Mouse (Mus musculus): ENCODE measurements around the gene Prr13.

The Prr13 gene

GRCm38 (mm10) chr15:102460409-102460808 is 1.6 kb downstream of the Prr13 start:
- no peak for DNase-seq (ENCODE audit: extremely low read depth, low read depth, low spot score)

GRCm38 (mm10) chr15:102460971-102461370 is 2.1 kb downstream of the Prr13 start:
- no peak for DNase-seq (ENCODE audit: extremely low read depth, low read depth, low spot score)

GRCm38 (mm10) chr15:102461430-102462075 is 2.7 kb downstream of the Prr13 start:
- no peak for DNase-seq (ENCODE audit: extremely low read depth, low read depth, low spot score)

GRCm38 (mm10) chr15:102463666-102464065 is 4.8 kb downstream of the Prr13 start:
- no peak for DNase-seq (ENCODE audit: extremely low read depth, low read depth, low spot score)

- DNase-seq (ENCODE audit: extremely low read depth, low read depth, low spot score), result no peak
Observed at GRCm38 (mm10) chr15:102468675-102469370, 10.0 kb downstream of the Prr13 start.

GRCm38 (mm10) chr15:102470183-102470604 is 11.4 kb downstream of the Prr13 start, which contains the start of gene Pcbp2:
Gene Pcbp2, plus strand, starts transcription at chr15:102470539.
- peak; percentile 67 for DNase-seq (ENCODE audit: extremely low read depth, low read depth, low spot score)

GRCm38 (mm10) chr15:102470605-102471294 is 11.9 kb downstream of the Prr13 start:
- no peak for DNase-seq (ENCODE audit: extremely low read depth, low read depth, low spot score)

GRCm38 (mm10) chr15:102471295-102471645 is 12.4 kb downstream of the Prr13 start:
- no peak for DNase-seq (ENCODE audit: extremely low read depth, low read depth, low spot score)

GRCm38 (mm10) chr15:102471727-102472126 is 12.9 kb downstream of the Prr13 start:
- no peak for DNase-seq (ENCODE audit: extremely low read depth, low read depth, low spot score)

- no peak for DNase-seq (ENCODE audit: extremely low read depth, low read depth, low spot score)
Observed at GRCm38 (mm10) chr15:102473246-102473645, 14.4 kb downstream of the Prr13 start.

- no peak for DNase-seq (ENCODE audit: extremely low read depth, low read depth, low spot score)
Observed at GRCm38 (mm10) chr15:102474520-102474919, 15.7 kb downstream of the Prr13 start.

GRCm38 (mm10) chr15:102483136-102483535 is 24.3 kb downstream of the Prr13 start:
- no peak for DNase-seq (ENCODE audit: extremely low read depth, low read depth, low spot score)

- DNase-seq (ENCODE audit: extremely low read depth, low read depth, low spot score), result no peak
Observed at GRCm38 (mm10) chr15:102485853-102486252, 27.0 kb downstream of the Prr13 start.

- no peak for DNase-seq (ENCODE audit: extremely low read depth, low read depth, low spot score)
Observed at GRCm38 (mm10) chr15:102487664-102488063, 28.8 kb downstream of the Prr13 start.

GRCm38 (mm10) chr15:102498322-102498721 is 39.5 kb downstream of the Prr13 start:
- DNase-seq (ENCODE audit: extremely low read depth, low read depth, low spot score), result no peak

GRCm38 (mm10) chr15:102499370-102499769 is 40.5 kb downstream of the Prr13 start:
- no peak for DNase-seq (ENCODE audit: extremely low read depth, low read depth, low spot score)

GRCm38 (mm10) chr15:102499851-102500250 is 41.0 kb downstream of the Prr13 start:
- DNase-seq (ENCODE audit: extremely low read depth, low read depth, low spot score), result no peak

GRCm38 (mm10) chr15:102500479-102500878 is 41.7 kb downstream of the Prr13 start:
- DNase-seq (ENCODE audit: extremely low read depth, low read depth, low spot score), result no peak

GRCm38 (mm10) chr15:102501084-102501814 is 42.4 kb downstream of the Prr13 start:
- DNase-seq (ENCODE audit: extremely low read depth, low read depth, low spot score), result no peak

- DNase-seq (ENCODE audit: extremely low read depth, low read depth, low spot score), result no peak
Observed at GRCm38 (mm10) chr15:102502254-102502840, 43.5 kb downstream of the Prr13 start.

- no peak for DNase-seq (ENCODE audit: extremely low read depth, low read depth, low spot score)
Observed at GRCm38 (mm10) chr15:102503447-102503846, 44.6 kb downstream of the Prr13 start, which contains the start of gene Gm10337. Gene Gm10337, plus strand, starts transcription at chr15:102503722.
